Mouse (Mus musculus) E14TG2a.4 (cell line): ENCODE measurements around the gene Tmem209.

Experiments used
- CTCF ChIP-seq: conservative IDR thresholded peaks from 2 replicates; pipeline ENCODE4 v1.5.1; 2014; ENCODE audit warnings: low read length
- POU5F1 ChIP-seq: IDR thresholded peaks from 2 replicates; pipeline ENCODE4 v1.6.1; 2014; ENCODE audit warnings: low read length, borderline replicate concordance

DNA sequence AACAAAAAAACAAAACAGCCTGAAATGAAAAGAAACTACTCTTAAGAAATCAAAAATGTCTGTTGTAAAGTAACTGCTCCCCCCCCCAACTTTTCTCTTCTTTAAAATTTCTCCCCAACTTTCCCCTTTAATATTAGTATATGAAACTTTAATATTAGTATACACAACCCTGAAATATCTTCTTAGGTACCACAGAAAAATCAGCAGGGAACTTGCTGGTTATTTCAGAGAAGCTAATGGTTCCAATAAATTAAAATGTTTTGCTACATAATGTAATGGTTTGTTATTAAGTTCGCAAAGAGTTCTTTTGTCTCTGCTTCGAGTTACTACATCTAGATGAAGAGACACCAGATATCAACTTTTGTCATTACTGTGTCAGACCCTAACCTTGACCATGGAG is 759 bp downstream of the Tmem209 start:
- TF ChIP-seq CTCF, result no peak
- no peak for TF ChIP-seq POU5F1
